Mouse (Mus musculus): ENCODE measurements around the gene Tbc1d10b.
"Not testable (repeated sequence)": the region's sequence is repeated elsewhere in the genome, so short reads cannot be mapped to it uniquely, and the experiment has no call there.

Tbc1d10b gene

DNA sequence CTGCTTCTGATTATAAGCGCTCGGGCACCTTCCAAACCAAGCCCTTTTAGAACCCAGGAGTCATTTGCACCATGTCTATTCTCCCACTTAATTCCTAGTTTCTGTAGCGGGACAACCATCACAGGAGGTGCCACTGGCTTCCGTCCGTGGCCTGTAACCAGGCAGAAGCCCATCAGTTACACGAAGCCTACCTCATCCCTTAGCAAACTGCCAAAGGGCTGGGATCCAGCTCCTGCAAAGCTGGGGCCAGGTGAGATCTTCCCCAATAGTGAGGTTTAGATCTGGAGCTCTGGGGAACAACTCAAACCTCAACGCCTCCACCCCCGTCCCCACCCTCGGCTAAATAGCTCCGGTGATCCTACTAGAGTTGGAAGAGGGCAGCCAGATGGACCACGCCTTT lies 11.8 kb downstream of the Tbc1d10b start:
- DNase-seq: no peak

DNA sequence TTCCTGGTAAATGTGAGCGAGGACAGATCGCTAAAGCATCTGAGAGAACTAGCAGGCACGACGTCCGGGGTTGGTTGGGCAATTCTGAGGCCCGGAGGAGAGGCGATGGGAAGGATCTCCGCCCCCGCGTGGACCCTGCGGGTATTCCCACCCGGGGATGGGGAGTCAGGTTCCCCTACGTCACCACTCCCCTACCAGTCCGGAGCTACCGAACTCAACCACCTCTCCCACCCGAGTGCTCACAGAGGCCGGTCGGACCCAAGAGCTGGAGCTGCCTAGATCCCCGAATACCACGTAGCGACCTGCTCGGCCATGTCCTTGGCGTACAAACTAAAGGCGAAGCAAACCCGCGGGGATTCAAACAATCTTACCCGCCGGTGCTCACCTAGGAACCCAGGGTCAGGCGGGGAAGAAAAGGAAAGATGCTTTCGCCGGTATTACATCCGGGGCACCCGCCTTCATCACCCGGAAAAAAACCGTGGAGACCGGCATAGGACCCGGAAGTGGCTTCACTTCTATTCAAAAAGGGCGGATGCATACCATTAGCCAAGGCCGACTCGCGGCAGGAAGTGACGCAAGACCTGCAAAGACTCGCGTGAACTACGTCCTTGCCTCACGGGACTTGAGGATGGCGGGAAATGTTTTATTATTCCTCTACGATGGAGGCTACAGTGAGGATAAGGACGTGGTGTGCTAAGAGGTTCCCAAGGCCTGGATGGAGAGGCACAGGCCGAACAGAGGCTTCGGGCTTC lies 12.5 kb downstream of the Tbc1d10b start, which contains the start of gene Cd2bp2:
Gene Cd2bp2, minus strand, starts transcription at position 507 of the 752 bp plus-strand sequence.
- peak; percentile 94 for DNase-seq

DNA sequence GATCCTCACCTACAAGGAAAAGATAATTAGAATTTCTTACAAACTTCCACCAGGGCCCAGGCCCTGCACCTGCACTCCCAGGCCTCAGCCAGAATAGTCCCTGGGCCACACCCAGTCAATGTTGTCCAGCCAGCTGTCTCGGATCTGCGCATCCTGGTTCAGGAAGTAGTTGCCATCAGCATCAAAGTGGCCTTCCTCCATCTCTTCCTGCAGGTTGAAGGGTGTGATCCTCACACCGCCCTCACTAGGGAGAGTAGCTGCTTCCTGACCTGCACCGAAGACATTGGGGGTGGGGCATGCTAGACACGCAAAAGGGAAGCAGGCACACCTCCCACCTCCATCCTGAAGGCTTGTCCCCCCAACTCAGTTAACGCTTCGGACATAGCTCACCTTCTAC lies 13.6 kb downstream of the Tbc1d10b start:
- DNase-seq: no peak

DNA sequence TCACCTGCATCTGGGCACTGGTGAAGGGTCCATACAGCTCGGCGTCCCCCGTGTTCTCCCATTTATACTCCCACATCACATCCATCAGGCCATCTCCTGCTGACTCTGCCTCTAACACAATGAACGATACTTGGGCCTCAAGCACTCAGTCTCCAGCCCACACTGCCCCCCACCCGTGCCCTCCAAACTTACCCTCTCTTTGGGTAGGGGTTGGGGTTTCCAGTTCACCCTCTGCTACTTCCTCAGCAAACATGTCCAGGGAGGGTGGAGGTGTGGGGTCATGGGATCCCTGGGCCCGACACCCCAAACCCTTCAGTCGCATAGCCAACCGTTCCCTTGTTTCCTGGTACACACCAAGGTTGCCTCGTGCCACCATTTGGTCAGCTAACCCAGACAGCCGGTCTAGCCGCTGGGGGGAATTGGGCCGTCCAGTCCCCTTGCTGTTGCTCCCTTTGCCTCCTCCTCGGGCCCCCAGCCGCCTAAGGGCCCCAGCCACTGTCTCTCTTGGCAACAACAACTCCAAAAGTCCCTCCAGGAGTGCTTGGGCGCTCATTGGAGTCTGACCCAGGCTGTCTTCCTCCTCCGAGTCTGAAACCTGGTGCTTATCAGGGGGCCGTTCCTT lies 14.1 kb downstream of the Tbc1d10b start:
- no peak for DNase-seq

DNA sequence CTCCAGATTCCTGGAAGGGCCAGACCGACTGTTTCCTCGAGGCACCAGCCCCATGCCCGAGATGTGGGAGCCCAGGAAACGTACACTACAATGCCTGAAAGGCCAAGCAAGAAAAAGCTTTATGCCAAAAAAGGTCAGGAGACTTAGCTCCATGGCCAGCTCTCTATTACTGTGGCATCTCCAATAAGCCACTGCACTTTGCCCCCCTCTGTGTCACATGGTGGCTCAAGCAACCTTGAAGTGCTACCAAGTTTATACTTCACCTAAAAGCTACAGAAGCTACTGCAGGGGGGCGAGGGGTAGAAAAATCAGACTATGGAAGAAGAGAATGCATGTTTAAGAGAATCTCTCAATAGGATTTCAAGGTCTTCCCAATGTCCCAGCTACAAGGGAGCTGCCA lies 15.3 kb downstream of the Tbc1d10b start:
- no peak for DNase-seq

DNA sequence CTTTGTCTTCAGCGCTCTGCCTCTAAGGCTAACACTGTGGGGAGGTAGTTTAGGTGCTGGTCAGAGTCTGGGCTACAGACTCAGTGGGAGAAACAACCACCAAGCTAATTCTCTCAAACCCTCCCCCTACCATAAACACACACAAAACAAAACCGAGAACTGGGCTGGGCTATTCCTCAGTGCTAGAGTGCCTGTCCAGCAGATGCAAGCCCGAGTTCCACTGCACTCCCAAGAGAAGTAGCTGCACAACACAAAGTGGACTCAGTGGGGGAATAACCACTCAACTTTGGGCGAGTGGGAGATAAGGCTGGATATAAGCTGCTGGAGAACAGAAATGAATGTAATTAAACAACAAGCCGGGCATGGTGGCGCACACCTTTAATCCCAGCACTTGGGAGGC lies 17.6 kb downstream of the Tbc1d10b start:
- DNase-seq: no peak

DNA sequence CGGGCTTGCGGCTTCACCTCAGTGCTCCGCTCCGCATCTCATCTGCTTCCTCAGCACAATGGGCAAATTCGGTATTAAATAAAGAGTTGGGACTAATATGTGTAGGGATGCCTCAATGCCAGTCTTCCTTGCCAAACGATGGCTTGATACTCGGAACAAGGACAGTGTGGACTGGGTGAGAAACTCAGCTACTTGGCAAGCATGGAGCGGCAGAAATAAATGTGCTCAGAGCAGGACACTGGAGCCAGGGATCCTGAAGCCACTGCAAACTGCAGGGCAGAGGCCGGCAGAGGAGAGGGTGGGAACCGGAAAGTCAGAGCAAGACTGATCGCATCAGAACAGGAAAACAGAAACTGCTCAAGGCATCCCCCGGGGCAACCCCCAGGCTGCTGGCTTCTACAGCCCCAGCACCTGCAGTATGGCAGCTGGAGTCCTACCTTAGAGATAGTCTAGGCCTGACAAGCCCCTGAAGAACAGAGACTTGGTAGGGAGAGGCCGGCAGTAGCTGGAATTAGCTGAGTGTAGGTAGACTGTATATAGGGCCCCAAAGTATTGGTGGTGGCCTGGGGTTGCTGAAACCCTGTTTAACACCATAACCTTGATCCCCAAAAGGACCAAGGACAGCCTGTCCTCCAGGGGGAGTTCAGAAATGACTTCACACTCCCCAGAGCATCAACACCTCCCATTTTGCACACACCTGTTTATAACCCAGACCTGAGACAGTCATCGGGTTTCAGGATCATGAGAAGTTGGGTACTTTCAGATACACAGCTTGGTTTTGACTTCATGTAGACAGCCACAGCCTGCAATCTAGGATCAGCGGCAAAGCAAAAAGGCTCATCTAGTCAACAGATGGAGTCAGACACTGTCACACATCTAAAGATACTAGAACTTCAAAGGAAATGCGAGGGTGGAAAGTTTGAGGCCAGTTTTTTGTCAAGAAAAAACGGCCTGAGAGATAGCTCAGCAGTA lies 19.7 kb downstream of the Tbc1d10b start:
- no peak for DNase-seq

DNA sequence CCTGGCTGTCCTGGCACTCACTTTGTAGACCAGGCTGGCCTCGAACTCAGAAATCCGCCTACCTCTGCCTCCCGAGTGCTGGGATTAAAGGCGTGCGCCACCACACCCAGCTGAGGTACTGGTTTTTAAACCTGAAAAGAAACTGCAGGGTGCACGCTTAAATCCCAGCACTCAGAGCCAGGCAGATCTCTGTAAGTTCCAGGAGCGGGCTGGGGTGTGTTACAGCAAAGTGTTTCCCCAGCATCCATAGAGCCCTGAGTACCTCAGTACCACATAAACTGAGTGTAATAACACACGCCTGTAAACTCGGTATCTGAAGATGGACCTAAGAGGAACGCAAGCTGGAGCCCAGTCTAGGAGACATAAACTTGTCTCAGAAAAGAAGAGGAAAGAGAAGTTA lies 20.9 kb downstream of the Tbc1d10b start:
- no peak for DNase-seq

DNA sequence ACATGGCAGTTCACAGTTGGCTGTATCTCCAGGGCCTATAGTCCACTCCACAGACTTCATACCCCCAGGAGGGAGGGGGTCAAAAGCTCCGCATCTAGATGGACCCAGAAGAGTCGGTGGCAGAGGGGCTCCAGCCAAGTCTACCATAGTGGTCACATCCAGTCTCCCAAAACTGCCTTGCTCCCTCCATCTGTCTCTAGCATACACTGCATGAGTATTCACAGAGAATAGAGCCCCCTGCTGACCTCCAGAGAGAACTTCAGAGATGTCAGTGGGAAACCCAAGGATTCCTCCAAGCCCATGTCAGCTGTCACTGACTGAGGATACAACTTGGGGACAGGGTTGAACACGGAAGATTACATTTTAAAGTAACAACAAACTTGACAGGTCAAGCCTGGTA lies 22.7 kb downstream of the Tbc1d10b start:
- no peak for DNase-seq

DNA sequence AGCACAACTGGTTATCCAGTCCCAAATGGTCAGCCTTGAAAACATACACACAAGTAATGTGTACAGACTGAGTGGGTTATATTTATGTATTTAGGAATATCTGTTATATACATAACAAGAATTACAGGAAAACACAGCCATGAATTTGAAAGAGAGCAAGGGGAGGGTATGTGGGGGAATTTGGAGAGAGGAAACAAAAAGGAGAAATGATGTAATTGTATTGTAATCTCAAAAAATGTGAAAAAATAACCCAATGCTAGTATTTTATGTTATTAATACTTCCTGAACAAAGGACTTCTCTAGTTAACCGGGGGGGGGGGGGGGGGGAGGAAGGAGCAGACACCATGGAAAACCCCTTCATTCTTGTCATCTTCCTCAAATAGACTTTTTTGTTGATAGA lies 23.5 kb downstream of the Tbc1d10b start:
- no peak for DNase-seq

DNA sequence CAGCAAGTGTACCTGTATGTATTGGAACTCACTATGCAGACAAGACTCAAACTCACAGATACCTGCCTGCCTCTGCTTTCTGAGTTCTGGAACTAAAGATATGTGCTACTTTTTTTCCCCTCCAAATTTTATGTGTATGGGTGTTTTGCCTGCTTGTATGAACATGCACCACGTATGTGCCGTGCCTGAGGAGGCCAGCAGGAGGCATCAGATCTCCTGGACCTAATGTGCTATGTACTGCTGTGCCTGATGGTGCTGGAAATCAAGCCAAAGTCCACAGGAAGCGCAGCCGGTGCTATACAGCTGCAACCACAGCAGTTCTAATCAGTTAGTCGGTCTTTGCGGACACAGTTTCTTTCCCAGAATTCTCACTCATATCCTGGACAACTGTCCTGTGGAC lies 24.4 kb downstream of the Tbc1d10b start:
- no peak for DNase-seq

DNA sequence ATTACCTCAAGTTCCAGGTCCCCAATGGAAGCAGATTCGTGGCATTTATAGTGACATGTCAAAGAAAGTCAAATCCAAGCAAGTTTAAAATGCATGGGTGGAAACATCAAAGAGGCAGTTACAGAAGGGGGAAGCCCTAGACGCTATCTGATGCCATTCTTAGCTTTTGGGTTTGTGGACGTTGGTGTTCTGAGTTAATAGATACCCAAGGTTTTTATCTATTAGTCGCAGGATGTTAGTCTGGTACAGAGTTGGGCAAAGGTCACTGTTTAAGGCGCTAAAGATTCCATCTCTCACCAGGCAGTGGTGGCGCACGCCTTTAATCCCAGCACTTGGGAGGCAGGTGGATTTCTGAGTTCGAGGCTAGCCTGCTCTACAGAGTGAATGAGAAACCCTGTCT lies 24.9 kb downstream of the Tbc1d10b start:
- DNase-seq: no peak

DNA sequence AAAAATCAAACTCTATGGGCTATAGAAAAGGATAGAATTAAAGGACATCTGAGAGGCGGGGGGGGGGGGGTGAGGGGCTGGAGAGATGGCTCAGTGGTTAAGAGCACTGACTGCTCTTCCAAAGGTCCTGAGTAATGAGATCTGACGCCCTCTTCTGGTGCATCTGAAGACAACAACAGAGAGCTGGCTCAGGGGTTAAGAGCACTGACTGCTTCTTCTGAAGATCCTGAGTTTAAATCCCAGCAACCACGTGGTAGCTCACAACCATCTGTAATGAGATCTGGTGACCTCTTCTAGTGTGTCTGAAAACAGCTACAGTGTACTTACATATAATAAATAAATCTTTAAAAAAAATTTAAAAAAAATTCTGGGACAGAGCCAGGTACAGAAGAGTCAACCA lies 26.5 kb downstream of the Tbc1d10b start:
- DNase-seq: not testable (repeated sequence)

DNA sequence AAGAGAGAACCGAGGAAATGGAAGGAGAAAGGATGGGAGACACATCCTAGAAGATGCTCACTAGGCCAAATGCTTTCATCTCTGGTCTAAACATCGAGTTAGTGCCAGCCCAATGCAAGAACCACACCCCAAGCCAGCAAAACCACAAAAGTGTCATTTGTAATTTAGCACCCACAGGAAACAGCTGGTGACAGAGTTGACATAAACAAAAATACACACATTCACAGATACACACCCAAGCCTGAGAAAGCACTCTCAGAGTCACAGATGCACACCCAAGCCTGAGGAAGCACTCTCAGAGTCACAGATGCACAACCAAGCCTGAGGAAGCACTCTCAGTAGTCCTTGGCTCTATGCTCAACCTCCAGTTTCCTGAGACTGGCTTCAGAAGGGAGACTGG lies 27.5 kb downstream of the Tbc1d10b start:
- DNase-seq: no peak

DNA sequence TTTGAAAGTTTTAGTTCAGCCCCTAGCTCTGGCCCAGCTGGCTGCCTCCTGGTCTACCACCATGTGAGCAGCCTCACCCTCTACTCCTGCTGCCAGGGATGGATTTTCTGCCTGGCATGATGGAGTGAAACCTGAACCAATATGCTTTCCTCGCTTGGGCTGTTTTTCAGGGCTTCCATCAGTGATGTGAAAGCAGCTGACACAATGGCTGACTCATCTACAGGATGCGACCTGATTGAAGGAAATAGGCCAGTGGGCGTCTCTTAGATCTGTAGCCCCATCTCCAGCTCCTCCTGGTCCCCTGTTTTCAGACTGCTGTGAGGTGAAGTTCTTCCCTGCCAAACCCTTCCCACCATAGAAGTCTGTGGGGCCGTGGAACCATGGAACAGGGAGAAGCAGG lies 31.3 kb downstream of the Tbc1d10b start:
- no peak for DNase-seq

DNA sequence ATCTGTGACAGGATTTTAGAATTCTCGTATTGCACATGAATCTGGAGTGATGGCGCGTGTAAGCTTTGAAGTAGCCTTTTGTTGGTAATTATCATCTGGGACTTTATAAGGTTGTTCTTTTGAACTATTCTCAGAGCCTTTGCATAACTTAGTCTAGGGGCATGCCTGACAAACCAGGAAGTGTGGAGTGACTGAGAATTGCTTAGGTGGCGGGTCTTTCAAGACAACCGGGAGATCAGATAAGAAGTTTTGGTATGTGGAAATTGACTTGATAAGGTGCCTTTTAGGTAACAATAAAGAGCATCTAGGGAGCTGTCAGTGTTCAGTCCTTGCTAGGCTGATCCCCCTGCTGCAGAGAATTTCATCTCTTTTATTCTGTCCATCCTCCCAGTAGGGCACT lies 41.8 kb downstream of the Tbc1d10b start:
- no peak for DNase-seq

DNA sequence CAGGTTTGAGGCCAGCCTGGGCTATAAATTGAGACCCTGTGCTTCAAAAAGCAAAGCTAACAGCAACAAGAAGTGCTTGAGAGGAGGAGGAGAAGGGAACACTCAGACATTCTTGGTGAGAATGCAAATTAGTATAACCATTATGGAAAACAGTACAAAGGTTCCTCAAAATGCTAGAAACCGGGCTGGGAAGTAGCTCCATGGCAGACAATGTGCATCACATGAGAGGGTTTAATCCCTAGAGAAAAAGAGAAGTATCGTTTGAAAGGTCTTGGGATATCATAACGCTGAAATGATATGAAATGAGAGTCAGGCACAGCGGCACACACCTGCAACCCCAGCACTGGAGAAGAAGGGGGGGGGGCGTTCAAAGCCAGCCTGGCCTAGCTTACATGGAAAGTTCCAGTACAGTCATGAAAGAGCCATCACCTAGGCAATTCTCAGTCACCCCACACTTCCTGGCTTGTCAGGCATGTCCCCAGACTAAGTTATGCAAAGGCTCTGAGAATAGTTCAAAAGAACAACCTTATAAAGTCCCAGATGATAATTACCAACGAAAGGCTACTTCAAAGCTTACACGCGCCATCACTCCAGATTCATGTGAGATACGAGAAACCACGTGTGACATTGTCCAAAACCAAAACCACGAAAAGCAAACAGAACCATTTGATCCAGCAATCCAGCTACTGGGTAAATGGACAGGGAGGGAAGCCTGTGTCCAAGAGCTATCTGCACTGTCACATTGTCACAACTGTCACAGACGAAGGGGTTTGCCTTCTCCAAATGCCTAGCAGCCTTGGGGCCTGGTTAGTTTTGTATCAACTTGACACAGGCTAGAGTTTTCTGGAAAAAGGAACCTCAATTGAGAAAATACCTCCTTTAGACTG lies 42.4 kb downstream of the Tbc1d10b start:
- DNase-seq: no peak

DNA sequence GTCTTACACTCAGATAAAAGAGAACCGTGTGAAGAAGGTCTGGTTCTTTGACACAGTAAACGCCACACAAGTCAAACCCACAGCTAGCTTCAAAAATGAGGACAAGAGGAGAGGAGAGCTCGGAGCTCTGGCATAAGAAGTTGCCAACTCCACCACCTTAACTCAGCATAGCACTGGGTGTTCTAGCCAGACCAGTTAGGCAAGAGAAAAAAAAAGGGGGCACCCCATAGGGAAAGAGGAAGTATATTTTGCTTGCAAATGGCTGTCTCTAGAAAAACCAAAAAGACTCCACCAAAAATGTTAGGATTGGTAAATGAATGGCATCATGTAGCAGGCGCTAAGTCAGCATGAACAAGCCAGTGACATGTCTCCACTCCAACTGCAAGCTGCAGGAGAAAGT lies 44.3 kb downstream of the Tbc1d10b start:
- DNase-seq: no peak

DNA sequence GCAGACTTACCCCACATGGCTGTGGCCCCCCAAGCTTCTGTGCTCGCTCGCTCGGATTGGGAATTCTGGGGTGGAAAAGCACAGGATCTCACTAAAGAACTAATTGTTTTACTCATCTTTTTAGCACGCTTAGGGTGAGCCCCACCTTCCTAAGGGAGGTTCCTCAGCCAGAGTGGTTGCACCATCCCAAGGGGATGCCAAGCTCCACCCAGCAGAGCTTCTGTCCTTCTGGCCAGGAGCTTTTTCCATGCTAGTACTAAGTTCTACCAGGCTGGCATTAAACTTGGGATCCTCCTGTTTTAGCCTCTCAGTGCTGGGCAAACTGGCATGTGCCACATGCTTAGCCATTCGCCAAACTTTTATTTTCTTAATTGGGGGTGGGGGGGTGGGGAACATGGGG lies 45.7 kb downstream of the Tbc1d10b start:
- no peak for DNase-seq

DNA sequence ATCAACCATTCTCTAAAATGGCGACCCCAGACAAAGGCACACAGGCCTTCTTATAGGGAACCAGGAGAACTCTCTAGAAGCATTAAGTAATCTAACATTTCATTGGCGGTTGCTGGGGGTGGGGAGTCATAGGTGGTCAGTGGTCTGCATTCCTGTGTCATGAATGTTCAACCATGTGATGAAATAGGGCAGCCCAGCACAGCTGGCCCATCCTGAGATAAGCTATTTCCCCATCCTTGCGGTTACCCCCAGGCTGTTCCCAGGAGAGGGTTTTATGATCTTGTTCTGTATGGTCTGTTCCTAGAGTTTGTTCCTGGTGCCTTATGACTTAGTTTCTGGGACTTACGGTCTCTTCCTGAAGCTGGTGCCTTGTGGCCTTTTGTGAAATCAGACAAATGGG lies 50.7 kb downstream of the Tbc1d10b start:
- DNase-seq: no peak

DNA sequence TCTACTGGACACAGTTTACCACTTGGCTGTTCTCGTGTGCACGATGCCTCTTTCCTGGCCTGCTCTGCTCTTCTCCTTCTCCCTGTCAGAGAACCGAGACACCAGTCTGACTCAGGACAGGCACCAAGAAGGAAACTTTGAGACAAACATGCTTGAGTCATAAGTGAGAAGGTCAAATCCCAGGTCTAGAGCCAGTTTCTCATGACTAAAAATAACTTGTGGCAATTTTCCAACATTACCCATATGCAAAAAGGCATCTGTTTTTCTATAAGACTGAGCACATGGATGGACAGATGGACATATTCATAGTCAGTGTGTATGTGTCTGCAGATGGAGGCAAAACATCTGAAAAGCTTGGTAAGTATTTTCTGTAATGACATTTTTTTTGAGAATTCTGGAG lies 54.8 kb downstream of the Tbc1d10b start:
- DNase-seq: no peak

DNA sequence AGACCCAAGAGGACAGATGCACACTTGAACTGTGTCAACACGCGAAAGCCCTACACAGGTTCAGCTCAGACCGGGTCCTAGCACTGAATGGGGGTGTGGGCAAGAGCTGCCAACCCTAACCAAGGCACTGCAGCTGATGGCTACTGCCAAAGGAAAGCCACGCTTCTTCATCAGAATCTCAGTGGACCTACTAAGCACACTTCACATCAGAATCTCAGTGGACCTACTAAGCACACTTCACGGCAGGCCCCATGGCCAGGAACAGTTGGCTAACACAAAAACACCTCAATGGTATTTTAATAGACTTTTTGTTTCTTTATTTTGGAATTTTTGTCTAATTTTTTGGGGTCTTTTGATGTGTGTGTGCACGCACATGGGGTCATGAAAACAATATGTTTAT lies 55.8 kb downstream of the Tbc1d10b start:
- DNase-seq: no peak

DNA sequence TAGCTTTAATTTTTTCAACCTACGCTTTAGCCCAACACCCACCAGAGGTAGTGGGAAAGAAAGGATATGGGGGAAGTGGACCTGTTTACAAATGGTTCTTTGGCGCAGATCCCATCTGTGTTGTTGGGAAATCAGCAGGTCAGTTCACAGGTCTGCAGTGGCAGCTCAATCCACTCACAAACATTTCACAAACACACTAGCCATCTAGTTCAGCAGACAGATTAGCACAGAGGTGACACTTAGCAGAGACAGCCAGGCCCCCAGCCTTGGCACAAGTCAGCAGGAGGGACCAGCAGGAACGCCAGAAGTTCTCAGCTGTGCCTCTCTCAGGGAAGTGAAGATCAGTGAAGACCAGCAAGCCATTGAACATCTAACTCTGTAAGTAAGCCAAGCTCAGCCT lies 60.4 kb downstream of the Tbc1d10b start:
- no peak for DNase-seq

All from right cerebral cortex, postnatal 25 days (tissue).